Mouse (Mus musculus): ENCODE measurements at regions not wholly inside any gene's neighbourhood (a gene's known extent, or its start where the extent isn't known, plus 50 kb on each side); places are given as distances from the start of the nearest gene placed in this dataset.

GRCm38 (mm10) chr6:15501063-15501462 is 219.4 kb upstream of the Mdfic start:
- no peak for DNase-seq (ENCODE audit: low read depth, low spot score)

- DNase-seq (ENCODE audit: low read depth, low spot score): no peak
Observed at GRCm38 (mm10) chr6:15509314-15509713, 211.1 kb upstream of the Mdfic start.

DNA sequence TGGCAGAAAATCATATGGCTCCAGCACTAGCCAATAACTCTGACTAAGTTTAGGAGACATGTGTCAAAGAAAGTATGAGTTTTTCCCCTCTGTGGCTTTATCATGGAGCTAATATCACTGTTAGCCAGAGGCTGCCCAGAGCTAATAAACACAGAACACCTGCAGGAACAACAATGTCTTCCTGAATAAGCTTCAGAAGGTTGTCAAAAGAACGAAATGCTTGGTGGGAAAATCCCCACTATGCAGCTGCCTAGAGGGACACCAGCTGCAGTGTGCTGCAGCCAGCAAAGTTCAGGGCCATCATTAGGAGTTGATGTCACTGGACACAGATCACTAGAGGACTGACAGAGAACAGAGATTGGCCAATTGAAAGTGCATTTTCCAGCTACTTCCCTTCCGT is 183.2 kb upstream of the Mdfic start:
- DNase-seq (ENCODE audit: low read depth, low spot score): no peak

DNA sequence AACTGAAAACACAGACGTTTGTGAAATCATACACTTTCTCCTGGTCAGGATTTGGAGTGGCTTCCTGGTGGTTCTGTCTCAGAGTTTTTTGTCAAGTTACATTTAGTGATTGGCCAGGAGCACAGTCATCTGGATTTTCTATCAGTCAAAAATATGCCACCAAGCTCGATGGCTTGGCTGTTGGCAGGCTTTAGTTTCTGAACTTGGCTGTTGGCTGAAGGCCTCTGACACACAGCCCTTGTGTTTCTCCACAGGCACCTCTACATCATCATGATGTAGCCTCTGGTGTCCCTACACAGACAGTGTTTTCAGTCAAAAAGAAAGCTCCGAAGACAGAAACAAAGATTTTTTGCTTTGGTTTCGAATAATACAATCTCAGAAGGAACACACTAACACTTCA is 178.5 kb upstream of the Mdfic start:
- no peak for DNase-seq (ENCODE audit: low read depth, low spot score)

DNA sequence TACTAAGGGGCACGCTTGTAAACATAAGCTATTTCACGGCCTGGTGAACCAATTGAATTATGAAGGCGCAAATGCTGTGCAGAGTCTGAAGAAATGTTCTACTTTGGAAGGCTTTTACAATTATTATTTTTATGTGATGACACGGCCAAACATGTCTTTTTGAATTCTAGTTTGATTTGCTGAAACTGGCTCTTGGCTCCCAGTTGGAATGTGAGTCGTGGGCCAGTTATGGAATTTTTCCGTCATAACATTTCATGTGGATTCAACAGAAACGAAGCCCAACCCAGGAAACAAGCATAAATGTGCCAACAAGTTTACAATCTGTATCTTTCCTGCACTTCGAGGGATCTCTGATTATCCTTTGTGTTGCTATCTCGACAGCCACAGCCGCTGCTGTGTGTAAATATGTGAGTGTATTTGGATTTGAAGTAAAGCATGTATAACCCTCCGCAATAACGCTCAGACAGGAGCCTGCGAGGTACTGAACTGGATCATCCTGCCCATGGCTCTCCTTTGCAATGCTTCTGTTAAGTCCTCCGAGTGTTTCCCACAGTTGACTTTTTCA is 176.9 kb upstream of the Mdfic start:
- DNase-seq (ENCODE audit: low read depth, low spot score): no peak

- no peak for DNase-seq (ENCODE audit: low read depth, low spot score)
Observed at GRCm38 (mm10) chr6:15548833-15549232, 171.6 kb upstream of the Mdfic start.

GRCm38 (mm10) chr6:15592780-15593179 is 127.7 kb upstream of the Mdfic start:
- peak; percentile 56 for DNase-seq (ENCODE audit: low read depth, low spot score)

GRCm38 (mm10) chr6:15597226-15597983 is 123.1 kb upstream of the Mdfic start:
- no peak for DNase-seq (ENCODE audit: low read depth, low spot score)

DNA sequence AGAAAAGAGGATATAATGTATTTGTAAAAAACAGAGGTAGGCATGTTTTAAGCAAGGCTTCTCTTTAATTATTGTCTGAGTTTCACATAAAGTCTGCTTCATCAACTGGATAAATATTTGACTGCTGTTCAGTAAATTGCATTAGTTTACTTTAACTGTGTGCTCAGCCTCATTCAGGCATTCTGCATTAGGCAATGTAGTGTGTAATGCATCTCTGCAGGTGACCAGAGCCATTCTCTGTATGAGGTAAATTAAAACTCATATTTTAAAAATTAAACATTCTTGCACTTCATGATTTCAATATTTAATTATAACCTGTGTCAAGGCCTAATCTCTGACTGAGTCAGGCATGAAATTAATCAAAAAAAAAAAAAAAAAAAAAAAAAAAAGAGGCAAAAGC is 110.3 kb upstream of the Mdfic start:
- DNase-seq (ENCODE audit: low read depth, low spot score): no peak

- no peak for DNase-seq (ENCODE audit: low read depth, low spot score)
Observed at GRCm38 (mm10) chr6:15625910-15626564, 94.4 kb upstream of the Mdfic start.

DNA sequence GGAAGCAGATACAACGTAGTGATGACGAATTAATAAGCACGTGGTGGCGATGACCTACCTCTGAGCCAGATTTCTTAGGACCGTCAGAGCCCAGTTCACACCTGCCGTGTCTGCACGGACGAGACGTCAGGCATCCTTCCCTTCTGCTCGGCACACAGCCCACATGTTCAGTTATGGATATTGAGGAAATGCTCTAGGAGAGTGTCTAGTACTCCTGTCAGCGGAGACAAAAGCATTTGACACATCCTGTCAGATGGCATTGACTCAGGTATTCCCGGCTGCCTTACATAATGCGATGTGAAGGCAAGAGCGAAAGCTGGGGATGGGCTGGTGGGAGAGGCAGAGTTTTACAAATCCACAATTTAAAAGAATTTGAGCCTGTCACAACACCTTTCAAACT is 81.9 kb upstream of the Mdfic start:
- DNase-seq (ENCODE audit: low read depth, low spot score): no peak

GRCm38 (mm10) chr6:15639378-15639777 is 81.1 kb upstream of the Mdfic start:
- DNase-seq (ENCODE audit: low read depth, low spot score): no peak

GRCm38 (mm10) chr6:15639809-15640479 is 80.5 kb upstream of the Mdfic start:
- DNase-seq (ENCODE audit: low read depth, low spot score): no peak

- DNase-seq (ENCODE audit: low read depth, low spot score): no peak
Observed at GRCm38 (mm10) chr6:15644311-15644710, 76.2 kb upstream of the Mdfic start.

- DNase-seq (ENCODE audit: low read depth, low spot score): no peak
Observed at GRCm38 (mm10) chr6:15647499-15647898, 73.0 kb upstream of the Mdfic start.

All from ES-CJ7 (cell line).